ENCODE assay signal across 18 mouse cellular contexts in genomic region chr7:88954978-88955377, GRCm38 (mm10).
DNase-seq lines count a peak whose midpoint lies in the region.
"Had no signal": no experiment of that assay in that cellular context is flagged by ENCODE, and none has a peak within 500 bp of the region (broad histone marks: within the 10 kb centered on the region; RNA-seq: fewer than 3 reads in every experiment).

No protein-coding gene starts in this region.

- DNase-seq in layer of hippocampus, adult 11-12 months (ENCODE audit: low spot score), result peak; percentile 7
- no peak for DNase-seq in layer of hippocampus, postnatal 10 days (ENCODE audit: low spot score in 2 of 2)
- DNase-seq in brain, adult 2 months (ENCODE audit: low read depth, low spot score), result peak; percentile 73
- peak; percentile 31 to 39 for DNase-seq in left cerebral cortex, adult 9 months (ENCODE audit: low spot score in 2 of 2)
- peak; percentile 7 to 32 for DNase-seq in right cerebral cortex, postnatal 36 days (ENCODE audit: low spot score in 2 of 2)
- no peak for DNase-seq in lung, postnatal 36 days
- DNase-seq in adrenal gland, postnatal 4 days (ENCODE audit: low spot score in 2 of 2), result no peak
- DNase-seq: adrenal gland, postnatal 14 days; cerebellum, adult 18-20 months; cerebellum, postnatal 10 days; gastrocnemius, postnatal 10 days; heart, postnatal 10 days; kidney, adult 18-20 months; kidney, postnatal 25 days; lung, embryonic 14.5 days; lung, postnatal 14 days; thymus, adult 2 months; thymus, postnatal 4 days had no signal

Comparison
In these comparisons a context has a peak if more than half of its experiments do, and no peak if none do; other contexts are left out.
1. DNase-seq: peak in layer of hippocampus, adult 11-12 months (single experiment), brain, adult 2 months (single experiment), left cerebral cortex, adult 9 months (2 of 2) and right cerebral cortex, postnatal 36 days (2 of 2); none in layer of hippocampus, postnatal 10 days (0 of 2), lung, postnatal 36 days (single experiment) and adrenal gland, postnatal 4 days (0 of 2).